ENCODE assay signal across 19 mouse cellular contexts in the genomic region with DNA sequence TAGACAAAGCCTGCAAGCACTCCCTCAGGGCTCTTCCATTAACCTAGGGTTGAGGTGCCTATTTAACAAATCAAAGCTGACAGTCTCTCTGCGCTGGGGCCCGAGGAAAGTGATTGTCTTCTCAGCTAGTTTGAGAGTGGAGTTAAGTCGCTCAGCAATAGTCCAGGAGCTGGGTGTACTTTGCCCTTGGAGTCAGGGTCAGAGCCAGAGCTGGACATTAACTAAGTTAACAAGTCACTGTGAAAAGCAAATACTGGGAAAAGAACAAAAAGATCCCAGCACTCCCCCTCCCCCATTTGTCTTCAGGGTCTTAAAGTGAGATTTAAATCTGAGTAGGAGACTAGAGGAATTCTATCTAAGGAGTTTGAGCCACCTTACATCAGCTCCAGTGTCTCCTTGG. TPM values are rescaled to one million over a fixed set of nuclear protein-coding genes. Genes with fewer than 3 reads are reported as not detected.
DNase-seq lines count a peak whose midpoint lies in the region; ATAC-seq and TF ChIP-seq lines count a peak whose summit lies in the region.
"Had no signal": no experiment of that assay in that cellular context is flagged by ENCODE, and none has a peak within 500 bp of the region (broad histone marks: within the 10 kb centered on the region; RNA-seq: fewer than 3 reads in every experiment).

No protein-coding gene starts in this region.

- no peaks in the 10 kb centered on the region for H3K36me3 ChIP-seq in intestine, postnatal 0 days (ENCODE audit: control insufficient read depth, insufficient read depth)
- H3K36me3 ChIP-seq in liver, embryonic 15.5 days (replicated peaks), result no peaks in the 10 kb centered on the region
- H3K36me3 ChIP-seq in forebrain, embryonic 16.5 days (ENCODE audit: control insufficient read depth, insufficient read depth), result no peaks in the 10 kb centered on the region
- H3K36me3 ChIP-seq: forebrain, embryonic 15.5 days; heart, embryonic 10.5 days; hindbrain, embryonic 15.5 days; limb, embryonic 12.5 days; neural tube, embryonic 15.5 days had no signal

- WGBS in intestine, postnatal 0 days, result 22% methylated on average over 3 of the region's 3 CpGs
- WGBS in liver, embryonic 15.5 days (ENCODE audit: insufficient replicate concordance), result 51% methylated on average over 3 of the region's 3 CpGs
- WGBS in forebrain, embryonic 16.5 days, result 11% methylated on average over 3 of the region's 3 CpGs

- H3K9ac ChIP-seq in intestine, postnatal 0 days (ENCODE audit: low read depth, low read length), result no peak overlapping the region
- H3K9ac ChIP-seq in liver, embryonic 15.5 days, result no peak overlapping the region
- no peak overlapping the region for H3K9ac ChIP-seq in forebrain, embryonic 16.5 days (replicated peaks; ENCODE audit: low read depth, low read length)
- H3K9ac ChIP-seq: forebrain, embryonic 15.5 days; hindbrain, embryonic 15.5 days; limb, embryonic 12.5 days; neural tube, embryonic 15.5 days had no signal

- no peaks in the 10 kb centered on the region for H3K9me3 ChIP-seq in intestine, postnatal 0 days (ENCODE audit: control insufficient read depth)
- H3K9me3 ChIP-seq in liver, embryonic 15.5 days (replicated peaks), result no peaks in the 10 kb centered on the region
- no peaks in the 10 kb centered on the region for H3K9me3 ChIP-seq in forebrain, embryonic 16.5 days (ENCODE audit: control insufficient read depth, low read length)
- H3K9me3 ChIP-seq: forebrain, embryonic 15.5 days; heart, embryonic 10.5 days; hindbrain, embryonic 15.5 days; limb, embryonic 12.5 days; neural tube, embryonic 15.5 days had no signal

- H3K4me3 ChIP-seq in intestine, postnatal 0 days (ENCODE audit: low read depth, low read length), result no peak overlapping the region
- no peak overlapping the region for H3K4me3 ChIP-seq in liver, embryonic 15.5 days (replicated peaks)
- H3K4me3 ChIP-seq in forebrain, embryonic 16.5 days (replicated peaks; ENCODE audit: low read length), result no peak overlapping the region
- H3K4me3 ChIP-seq: forebrain, embryonic 15.5 days; heart, embryonic 10.5 days; hindbrain, embryonic 15.5 days; limb, embryonic 12.5 days; megakaryocyte, embryonic 14.5 days; neural tube, embryonic 15.5 days had no signal

- H3K4me1 ChIP-seq in intestine, postnatal 0 days (replicated peaks; ENCODE audit: control insufficient read depth, insufficient read depth, low read length), result 0 out of 2 replicates have a peak, but pooled peaks cover 5% of the 10 kb centered on the region
- H3K4me1 ChIP-seq in liver, embryonic 15.5 days (replicated peaks), result peaks cover 12% of the 10 kb centered on the region; the same call in 1 of the 2 replicates
- H3K4me1 ChIP-seq in forebrain, embryonic 16.5 days (replicated peaks; ENCODE audit: control insufficient read depth, insufficient read depth, low read length), result no peaks in the 10 kb centered on the region
- H3K4me1 ChIP-seq: forebrain, embryonic 15.5 days; hindbrain, embryonic 15.5 days; megakaryocyte, embryonic 14.5 days; neural tube, embryonic 15.5 days had no signal

- H3K27ac ChIP-seq in intestine, postnatal 0 days (ENCODE audit: low read depth, low read length), result no peak overlapping the region
- H3K27ac ChIP-seq in liver, embryonic 15.5 days (replicated peaks), result peak overlapping the region; percentile 65
- H3K27ac ChIP-seq in forebrain, embryonic 16.5 days (ENCODE audit: low read length), result no peak overlapping the region
- H3K27ac ChIP-seq: forebrain, embryonic 15.5 days; heart, embryonic 10.5 days; hindbrain, embryonic 15.5 days; limb, embryonic 12.5 days; neural tube, embryonic 15.5 days had no signal

- TF ChIP-seq CTCF in intestine, postnatal 0 days (IDR thresholded peaks at IDR 0.05; ENCODE audit: low read depth), result no peak

- no peak overlapping the region for H3K4me2 ChIP-seq in intestine, postnatal 0 days (replicated peaks; ENCODE audit: low read depth)
- H3K4me2 ChIP-seq in liver, embryonic 15.5 days, result no peak overlapping the region
- no peak overlapping the region for H3K4me2 ChIP-seq in forebrain, embryonic 16.5 days (ENCODE audit: low read length)
- H3K4me2 ChIP-seq: forebrain, embryonic 15.5 days; hindbrain, embryonic 15.5 days; limb, embryonic 12.5 days; neural tube, embryonic 15.5 days had no signal

- peak; percentile 41; the same call in 1 of the 2 replicates for ATAC-seq in intestine, postnatal 0 days
- peak; percentile 40; the same call in 1 of the 2 replicates for ATAC-seq in liver, embryonic 15.5 days (ENCODE audit: insufficient read depth)
- ATAC-seq in monocyte, adult 5-6 weeks (replicated peaks; ENCODE audit: insufficient number of reproducible peaks, low FRiP score, low TSS enrichment, poor library complexity, severe bottlenecking), result no peak
- ATAC-seq in forebrain, embryonic 16.5 days, result no peak
- ATAC-seq: forebrain, embryonic 15.5 days; lung, postnatal 0 days had no signal

- peak; percentile 97 for DNase-seq in ES-CJ7 (ENCODE audit: low read depth, low spot score)
- peak; percentile 74 for DNase-seq in kidney, postnatal 14 days
- DNase-seq in embryo, embryonic 10 days (ENCODE audit: low spot score), result no peak
- DNase-seq: adrenal gland, postnatal 25 days; cerebellum, postnatal 10 days; gastrocnemius, postnatal 14 days; heart, postnatal 14 days; thymus, postnatal 14 days had no signal

- no peaks in the 10 kb centered on the region for H3K27me3 ChIP-seq in intestine, postnatal 0 days (replicated peaks; ENCODE audit: control insufficient read depth, insufficient read depth, low read length)
- no peaks in the 10 kb centered on the region for H3K27me3 ChIP-seq in liver, embryonic 15.5 days
- H3K27me3 ChIP-seq in forebrain, embryonic 16.5 days (replicated peaks; ENCODE audit: control insufficient read depth, insufficient read depth, low read length), result no peaks in the 10 kb centered on the region
- H3K27me3 ChIP-seq: forebrain, embryonic 15.5 days; hindbrain, embryonic 15.5 days; limb, embryonic 12.5 days; megakaryocyte, embryonic 14.5 days; neural tube, embryonic 15.5 days had no signal

RNA-seq across cellular contexts. Expression of gene Trip12, which starts 31.8 kb away (rescaled TPM):
- polyA plus RNA-seq in intestine, postnatal 0 days (2015; fragmentation: Nextera tagmentation; extraction: Ambion mirVana), result 40.7 and 46.4 TPM in 2 replicates
- polyA plus RNA-seq in liver, embryonic 15.5 days (2015; fragmentation: Nextera tagmentation; extraction: Ambion mirVana), result 27.5 and 29.5 TPM in 2 replicates
- 180 to 370 TPM (median 226 TPM) in 3 replicates for total RNA-seq in monocyte, adult 5-6 weeks (2017)
- 55.7 and 64.1 TPM in 2 replicates for polyA plus RNA-seq in forebrain, embryonic 16.5 days (2015; fragmentation: Nextera tagmentation; extraction: Ambion mirVana)

RNA-seq across cellular contexts. Expression of gene Fbxo36, which starts 32.5 kb away (rescaled TPM):
- 14.4 and 18.5 TPM in 2 replicates for polyA plus RNA-seq in intestine, postnatal 0 days (2015; fragmentation: Nextera tagmentation; extraction: Ambion mirVana)
- 5.9 and 7.3 TPM in 2 replicates for polyA plus RNA-seq in liver, embryonic 15.5 days (2015; fragmentation: Nextera tagmentation; extraction: Ambion mirVana)
- total RNA-seq in monocyte, adult 5-6 weeks (2017), result 1.5 TPM in 1 of 3 replicates, not detected in the others
- 3.7 and 3.9 TPM in 2 replicates for polyA plus RNA-seq in forebrain, embryonic 16.5 days (2015; fragmentation: Nextera tagmentation; extraction: Ambion mirVana)

Comparison
In these comparisons a context has a peak if more than half of its experiments do, and no peak if none do; other contexts are left out.
1. ATAC-seq: peak in intestine, postnatal 0 days (single experiment) and liver, embryonic 15.5 days (single experiment); none in monocyte, adult 5-6 weeks (single experiment) and forebrain, embryonic 16.5 days (single experiment).